Mouse (Mus musculus) small intestine, adult 2 months (tissue): Measurements from ENCODE around the gene Mpzl2. TPM values are rescaled to one million over a fixed set of nuclear protein-coding genes. Genes with fewer than 3 reads are reported as not detected.
A peak's percentile ranks its signal among the peaks of the same experiment; 100 is the strongest.

ENCODE experiments used
- H3K27ac ChIP-seq: fragments of 200-500 bp; 2 replicates; pipeline ENCODE4 v1.5.1; 2012; ENCODE audit warnings: low read depth, low read length, control low read depth, inconsistent platforms; ENCODE audit not compliant: insufficient read depth
- H3K27me3 ChIP-seq: fragments of 200-500 bp; 2 replicates; pipeline ENCODE4 v1.6.1; 2012; ENCODE audit warnings: mild to moderate bottlenecking, moderate library complexity, low read length, inconsistent platforms; ENCODE audit not compliant: control insufficient read depth, insufficient read depth
- H3K36me3 ChIP-seq: fragments of 200-500 bp; 2 replicates; pipeline ENCODE4 v1.6.1; 2012; ENCODE audit warnings: mild to moderate bottlenecking, low read length, control low read depth, inconsistent platforms; ENCODE audit not compliant: control insufficient read depth, insufficient read depth
- H3K4me1 ChIP-seq: fragments of 200-500 bp; 2 replicates; pipeline ENCODE4 v1.6.1; 2012; ENCODE audit warnings: low read length, inconsistent platforms, mixed read lengths; ENCODE audit not compliant: control insufficient read depth, insufficient read depth, insufficient read length
- H3K4me3 ChIP-seq: fragments of 200-500 bp; 2 replicates; pipeline ENCODE4 v1.5.1; 2012; ENCODE audit warnings: low read depth, mild to moderate bottlenecking, control low read depth, inconsistent platforms, low read length, moderate library complexity
- CTCF ChIP-seq: fragments of 200-500 bp; IDR thresholded peaks from 2 replicates; pipeline ENCODE4 v1.5.1; 2012; ENCODE audit warnings: low read depth, mild to moderate bottlenecking, control low read depth, inconsistent platforms, low read length, moderate library complexity, mixed read lengths; ENCODE audit not compliant: insufficient replicate concordance, insufficient read length; ENCODE audit errors: extremely low read depth
- POLR2A ChIP-seq: fragments of 200-500 bp; IDR thresholded peaks from 2 replicates; pipeline ENCODE4 v1.6.1; 2012; ENCODE audit warnings: low read depth, mild to moderate bottlenecking, control low read depth, inconsistent platforms, low read length, moderate library complexity
- WGBS: fragments of 180-500 bp; shearing (Covaris S2); methylation state at CpG from one replicate; pipeline ENCODE4 v1.1.7; 2018; 5-methylcytosine and 5-hydroxymethylcytosine counted together
- polyA plus RNA-seq: library from polyadenylated mRNA; depleted of rRNA; stranded (reverse); fragments of >200 nt; gene quantifications from 2 replicates; pipeline ENCODE4 v1.2.3, GENCODE M21; 2012; rRNA removed

Mpzl2 gene
- polyA plus RNA-seq, 1 experiment, result 8.2 TPM

- TF ChIP-seq POLR2A (no peak), CTCF (no peak)
- Histone ChIP-seq H3K4me1 (peaks cover 34% of the 10 kb centered on the region), H3K27ac (peak overlapping the region; percentile 80), H3K4me3 (no peak overlapping the region), H3K36me3 (no peaks in the 10 kb centered on the region), H3K27me3 (no peaks in the 10 kb centered on the region)
- WGBS, result 18% methylated on average over 1 of the region's 1 CpGs
Observed at GRCm38 (mm10) chr9:45102528-45102927, 62.9 kb downstream of the Mpzl2 start.

GRCm38 (mm10) chr9:45103211-45103979, 63.8 kb downstream of the Mpzl2 start:
- Histone ChIP-seq H3K4me1 (peaks cover 34% of the 10 kb centered on the region), H3K36me3 (no peaks in the 10 kb centered on the region), H3K4me3 (no peak overlapping the region; the same call in 1 of the 2 replicates), H3K27me3 (no peaks in the 10 kb centered on the region), H3K27ac (peak overlapping the region; percentile 80)
- 25% methylated on average over 11 of the region's 11 CpGs for WGBS
- TF ChIP-seq CTCF (no peak), POLR2A (no peak)

Other genes with a start within 250 kb of the Mpzl2 start
- 2.9 and 6.9 TPM in 2 replicates for gene Tmem25, start 240.5 kb upstream of the Mpzl2 start, polyA plus RNA-seq
- gene Ttc36, start 236.7 kb upstream of the Mpzl2 start, polyA plus RNA-seq, result 2.1 and 9.4 TPM in 2 replicates
- 6.8 and 12.2 TPM in 2 replicates for gene Kmt2a, start 158.5 kb upstream of the Mpzl2 start, polyA plus RNA-seq
- gene Atp5l, start 119.1 kb upstream of the Mpzl2 start, polyA plus RNA-seq, result 72.7 and 102 TPM in 2 replicates
- 4.9 and 7.1 TPM in 2 replicates for gene Ube4a, start 74.2 kb upstream of the Mpzl2 start, polyA plus RNA-seq
- 2.8 and 4.0 TPM in 2 replicates for gene Cd3g, start 59.4 kb upstream of the Mpzl2 start, polyA plus RNA-seq
- gene Cd3d, start 58.0 kb upstream of the Mpzl2 start, polyA plus RNA-seq, result 3.3 and 3.8 TPM in 2 replicates
- 12.9 and 13.7 TPM in 2 replicates for gene Cd3e, start 30.2 kb upstream of the Mpzl2 start, polyA plus RNA-seq
- gene Mpzl3, start 15.4 kb downstream of the Mpzl2 start, polyA plus RNA-seq, result 11.1 and 12.2 TPM in 2 replicates
- gene Jaml, start 39.4 kb downstream of the Mpzl2 start, polyA plus RNA-seq, result 2.5 and 3.9 TPM in 2 replicates
- gene Scn2b, start 78.0 kb downstream of the Mpzl2 start, polyA plus RNA-seq, result 0.27 and 0.98 TPM in 2 replicates
- 0.06 and 0.09 TPM in 2 replicates for gene Scn4b, start 98.6 kb downstream of the Mpzl2 start, polyA plus RNA-seq
- gene BC049352, start 142.2 kb downstream of the Mpzl2 start, polyA plus RNA-seq, result 0.10 TPM in 1 of 2 replicates, not detected in the other
- 65.3 and 108 TPM in 2 replicates for gene Tmprss4, start 164.3 kb downstream of the Mpzl2 start, polyA plus RNA-seq
- 2.9 and 3.3 TPM in 2 replicates for gene Il10ra, start 229.3 kb downstream of the Mpzl2 start, polyA plus RNA-seq